Mouse (Mus musculus) G1E (cell line): Measurements from ENCODE around the gene Camta1.
A peak's percentile ranks its signal among the peaks of the same experiment; 100 is the strongest.

Experiments used
- CTCF ChIP-seq: IDR thresholded peaks from 2 replicates; pipeline ENCODE4 v1.5.1; 2012; ENCODE audit warnings: low read depth, low read length, inconsistent platforms, mixed read lengths
- GATA1 ChIP-seq: IDR thresholded peaks from 2 replicates; pipeline ENCODE4 v1.6.1; 2012; ENCODE audit warnings: borderline replicate concordance, low read length, inconsistent platforms, mixed read lengths
- GATA2 ChIP-seq: IDR thresholded peaks from 2 replicates; pipeline ENCODE4 v1.6.1; 2012; ENCODE audit warnings: low read depth, low read length, inconsistent platforms, borderline replicate concordance
- POLR2AphosphoS5 ChIP-seq: IDR thresholded peaks from 2 replicates; pipeline ENCODE4 v1.6.1; 2012; ENCODE audit warnings: low read depth, low read length, inconsistent platforms; ENCODE audit not compliant: insufficient replicate concordance
- TAL1 ChIP-seq: conservative IDR thresholded peaks from 2 replicates; pipeline ENCODE4 v1.6.1; 2012; ENCODE audit warnings: low read depth, low read length, inconsistent platforms, mixed read lengths

DNA sequence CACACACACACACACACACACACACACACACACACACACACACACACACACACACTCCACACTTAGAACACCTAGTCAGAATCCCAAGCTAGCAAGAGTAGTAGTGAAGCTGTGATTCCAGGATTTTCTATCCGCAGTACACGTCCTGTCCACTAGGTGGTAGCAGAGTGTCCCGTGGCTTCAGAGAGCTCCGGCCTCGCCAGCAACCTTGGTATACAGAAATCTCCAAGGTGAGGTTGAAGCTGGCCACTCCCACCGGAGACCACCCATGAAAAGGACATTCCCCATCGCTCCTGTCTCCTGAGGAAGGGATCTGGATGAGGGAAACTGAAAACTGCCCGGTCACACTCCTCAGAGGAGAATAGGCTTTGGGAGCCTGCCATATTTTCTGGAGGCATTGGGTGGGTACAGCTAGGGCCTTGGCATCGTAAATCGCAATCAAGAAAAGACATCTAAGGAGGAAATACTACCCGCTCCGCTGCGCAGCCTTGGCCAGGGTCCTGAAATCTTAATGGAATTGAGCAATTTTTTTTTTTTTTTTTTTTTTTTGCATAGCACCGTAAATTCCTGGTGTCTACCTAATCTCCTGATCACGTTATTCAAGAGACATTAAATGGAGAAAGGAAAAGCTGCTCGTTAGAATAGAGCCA, 578.5 kb downstream of the Camta1 start:
- TF ChIP-seq CTCF, result peak; percentile 18; the same call in 1 of the 2 replicates
- TF ChIP-seq POLR2AphosphoS5, result no peak
- no peak for TF ChIP-seq TAL1
- TF ChIP-seq GATA1, result no peak
- TF ChIP-seq GATA2, result no peak
